Mouse (Mus musculus): Measurements from ENCODE around the gene Hecw2. TPM values are rescaled to one million over a fixed set of nuclear protein-coding genes. Genes with fewer than 3 reads are reported as not detected.

The Hecw2 gene
- 0.52 and 0.63 TPM in 2 replicates for polyA plus RNA-seq (2015; fragmentation: Nextera tagmentation; extraction: Ambion mirVana)

- no peak within 1 kb of the TSS for H3K27ac ChIP-seq (replicated peaks)
- WGBS (ENCODE audit: insufficient replicate concordance), result 2% methylated on average over 38 of the region's 38 CpGs
- peak within 1 kb of the TSS; percentile 66 for H3K4me2 ChIP-seq
- H3K4me3 ChIP-seq (replicated peaks), result peak within 1 kb of the TSS; percentile 56
- ATAC-seq (ENCODE audit: insufficient read depth), result no peak
- no peaks in the 10 kb centered on the region for H3K4me1 ChIP-seq (replicated peaks)
- peaks cover 49% of the 10 kb centered on the region for H3K27me3 ChIP-seq
- no peak within 1 kb of the TSS for H3K9ac ChIP-seq
- no peaks in the 10 kb centered on the region for H3K36me3 ChIP-seq (replicated peaks)
- H3K9me3 ChIP-seq (replicated peaks), result no peaks in the 10 kb centered on the region
These were observed at the start of gene Hecw2 for GRCm38 (mm10) chr1:54194954-54195305. Gene Hecw2 (minus strand): TSS chr1:54195168.

GRCm38 (mm10) chr1:54242722-54243121 is 47.8 kb upstream of the Hecw2 start:
- H3K9me3 ChIP-seq (replicated peaks), result no peaks in the 10 kb centered on the region

GRCm38 (mm10) chr1:54220273-54220672 is 25.3 kb upstream of the Hecw2 start:
- Histone ChIP-seq H3K27me3 (no peaks in the 10 kb centered on the region), H3K4me1 (replicated peaks) (no peaks in the 10 kb centered on the region), H3K9me3 (replicated peaks) (no peaks in the 10 kb centered on the region), H3K36me3 (replicated peaks) (no peaks in the 10 kb centered on the region), H3K4me2 (no peak overlapping the region), H3K27ac (replicated peaks) (no peak overlapping the region), H3K4me3 (replicated peaks) (no peak overlapping the region), H3K9ac (no peak overlapping the region)
- WGBS (ENCODE audit: insufficient replicate concordance), result 69% methylated on average over 3 of the region's 3 CpGs
- ATAC-seq (ENCODE audit: insufficient read depth), result no peak

More at GRCm38 (mm10) chr1:54242722-54243121, 47.8 kb upstream of the Hecw2 start:
- whole genome bisulfite sequencing (ENCODE audit: insufficient replicate concordance), result 79% methylated on average over 4 of the region's 4 CpGs
- no peak overlapping the region for H3K9ac ChIP-seq
- ATAC-seq (ENCODE audit: insufficient read depth), result no peak
- no peak overlapping the region for H3K27ac ChIP-seq (replicated peaks)
- no peaks in the 10 kb centered on the region for H3K4me1 ChIP-seq (replicated peaks)
- H3K4me3 ChIP-seq (replicated peaks), result no peak overlapping the region
- no peaks in the 10 kb centered on the region for H3K36me3 ChIP-seq (replicated peaks)
- no peak overlapping the region for H3K4me2 ChIP-seq
- H3K27me3 ChIP-seq, result no peaks in the 10 kb centered on the region

- Histone ChIP-seq H3K27ac (replicated peaks) (no peak overlapping the region), H3K36me3 (replicated peaks) (no peaks in the 10 kb centered on the region), H3K4me3 (replicated peaks) (peak overlapping the region; percentile 56), H3K9me3 (replicated peaks) (no peaks in the 10 kb centered on the region), H3K4me1 (replicated peaks) (no peaks in the 10 kb centered on the region), H3K9ac (no peak overlapping the region), H3K27me3 (peaks cover 49% of the 10 kb centered on the region), H3K4me2 (peak overlapping the region; percentile 66)
- ATAC-seq (ENCODE audit: insufficient read depth), result no peak
- WGBS (ENCODE audit: insufficient replicate concordance), result 1% methylated on average over 69 of the region's 104 CpGs
These were observed 600 bp downstream of the Hecw2 start for GRCm38 (mm10) chr1:54194183-54194953.

- Histone ChIP-seq H3K4me3 (replicated peaks) (no peak overlapping the region), H3K36me3 (replicated peaks) (no peaks in the 10 kb centered on the region), H3K27ac (replicated peaks) (no peak overlapping the region), H3K4me1 (replicated peaks) (no peaks in the 10 kb centered on the region), H3K27me3 (peaks cover 49% of the 10 kb centered on the region), H3K4me2 (no peak overlapping the region), H3K9ac (no peak overlapping the region), H3K9me3 (replicated peaks) (no peaks in the 10 kb centered on the region)
- no peak for ATAC-seq (ENCODE audit: insufficient read depth)
- WGBS (ENCODE audit: insufficient replicate concordance), result 34% methylated on average over 7 of the region's 7 CpGs
These were observed 1.7 kb downstream of the Hecw2 start for GRCm38 (mm10) chr1:54193191-54193770.

- no peak for ATAC-seq (ENCODE audit: insufficient read depth)
- 59% methylated on average over 4 of the region's 4 CpGs for WGBS (ENCODE audit: insufficient replicate concordance)
These were observed 7.4 kb downstream of the Hecw2 start for GRCm38 (mm10) chr1:54187579-54187978.

GRCm38 (mm10) chr1:54186347-54186746 is 8.6 kb downstream of the Hecw2 start:
- H3K4me1 ChIP-seq (replicated peaks), result no peaks in the 10 kb centered on the region
- no peaks in the 10 kb centered on the region for H3K9me3 ChIP-seq (replicated peaks)
- ATAC-seq (ENCODE audit: insufficient read depth), result no peak
- no peak overlapping the region for H3K9ac ChIP-seq
- no peak overlapping the region for H3K4me3 ChIP-seq (replicated peaks)
- no peaks in the 10 kb centered on the region for H3K27me3 ChIP-seq
- H3K36me3 ChIP-seq (replicated peaks), result no peaks in the 10 kb centered on the region
- no peak overlapping the region for H3K27ac ChIP-seq (replicated peaks)
- 14% methylated on average over 3 of the region's 3 CpGs for WGBS (ENCODE audit: insufficient replicate concordance)
- no peak overlapping the region for H3K4me2 ChIP-seq

More at GRCm38 (mm10) chr1:54187579-54187978, 7.4 kb downstream of the Hecw2 start:
- Histone ChIP-seq H3K9ac (no peak overlapping the region), H3K27me3 (peaks cover 7% of the 10 kb centered on the region), H3K4me2 (no peak overlapping the region), H3K36me3 (replicated peaks) (no peaks in the 10 kb centered on the region), H3K4me1 (replicated peaks) (no peaks in the 10 kb centered on the region), H3K4me3 (replicated peaks) (no peak overlapping the region), H3K27ac (replicated peaks) (no peak overlapping the region), H3K9me3 (replicated peaks) (no peaks in the 10 kb centered on the region)

GRCm38 (mm10) chr1:54180663-54181062 is 14.3 kb downstream of the Hecw2 start:
- Histone ChIP-seq H3K9me3 (replicated peaks) (no peaks in the 10 kb centered on the region), H3K9ac (no peak overlapping the region), H3K4me2 (no peak overlapping the region), H3K36me3 (replicated peaks) (no peaks in the 10 kb centered on the region), H3K4me1 (replicated peaks) (no peaks in the 10 kb centered on the region), H3K4me3 (replicated peaks) (no peak overlapping the region), H3K27me3 (no peaks in the 10 kb centered on the region), H3K27ac (replicated peaks) (no peak overlapping the region)
- no peak for ATAC-seq (ENCODE audit: insufficient read depth)
- 0% methylated on average over 1 of the region's 2 CpGs for WGBS (ENCODE audit: insufficient replicate concordance)

GRCm38 (mm10) chr1:54179179-54179578 is 15.8 kb downstream of the Hecw2 start:
- Histone ChIP-seq H3K4me3 (replicated peaks) (no peak overlapping the region), H3K27me3 (no peaks in the 10 kb centered on the region), H3K9me3 (replicated peaks) (no peaks in the 10 kb centered on the region), H3K4me2 (no peak overlapping the region), H3K36me3 (replicated peaks) (no peaks in the 10 kb centered on the region), H3K27ac (replicated peaks) (no peak overlapping the region), H3K4me1 (replicated peaks) (no peaks in the 10 kb centered on the region), H3K9ac (no peak overlapping the region)
- ATAC-seq (ENCODE audit: insufficient read depth), result no peak
- WGBS (ENCODE audit: insufficient replicate concordance), result 70% methylated on average over 7 of the region's 7 CpGs

GRCm38 (mm10) chr1:54176592-54176991 is 18.4 kb downstream of the Hecw2 start:
- 83% methylated on average over 2 of the region's 2 CpGs for WGBS (ENCODE audit: insufficient replicate concordance)
- Histone ChIP-seq H3K9me3 (replicated peaks) (no peaks in the 10 kb centered on the region), H3K4me2 (no peak overlapping the region), H3K4me3 (replicated peaks) (no peak overlapping the region), H3K9ac (no peak overlapping the region), H3K27ac (replicated peaks) (no peak overlapping the region), H3K27me3 (no peaks in the 10 kb centered on the region), H3K4me1 (replicated peaks) (no peaks in the 10 kb centered on the region), H3K36me3 (replicated peaks) (no peaks in the 10 kb centered on the region)
- no peak for ATAC-seq (ENCODE audit: insufficient read depth)

- WGBS (ENCODE audit: insufficient replicate concordance), result 49% methylated on average over 3 of the region's 3 CpGs
- no peak overlapping the region for H3K4me2 ChIP-seq
- no peak for ATAC-seq (ENCODE audit: insufficient read depth)
- no peak overlapping the region for H3K27ac ChIP-seq (replicated peaks)
- no peaks in the 10 kb centered on the region for H3K9me3 ChIP-seq (replicated peaks)
- no peaks in the 10 kb centered on the region for H3K36me3 ChIP-seq (replicated peaks)
- no peaks in the 10 kb centered on the region for H3K4me1 ChIP-seq (replicated peaks)
- H3K27me3 ChIP-seq, result no peaks in the 10 kb centered on the region
- no peak overlapping the region for H3K9ac ChIP-seq
- H3K4me3 ChIP-seq (replicated peaks), result no peak overlapping the region
These were observed 27.0 kb downstream of the Hecw2 start for GRCm38 (mm10) chr1:54168014-54168413.

Measured in liver, embryonic 15.5 days (tissue).